In the genomic region with DNA sequence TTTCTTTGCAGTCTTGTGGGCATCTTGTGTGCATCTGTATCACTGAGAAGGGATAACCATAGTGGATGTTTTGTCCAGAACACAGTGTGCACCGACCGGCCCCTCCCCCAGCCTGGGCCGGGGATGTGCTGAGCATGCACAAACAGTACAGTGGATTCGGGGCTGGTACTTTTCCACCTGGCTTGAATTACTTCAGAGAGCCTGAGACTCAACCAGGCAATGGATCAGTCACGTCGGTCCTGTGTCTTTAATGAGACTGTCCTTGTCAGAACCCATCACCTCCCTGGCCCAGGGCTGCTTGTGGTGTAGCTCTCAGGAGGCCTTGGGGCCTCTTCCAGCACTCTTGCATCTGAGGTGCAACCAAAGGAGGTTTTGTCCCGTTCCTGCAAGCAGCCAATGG, we compare ENCODE assay signal across 18 mouse cellular contexts. TPM values are rescaled to one million over a fixed set of nuclear protein-coding genes. Genes with fewer than 3 reads are reported as not detected.
DNase-seq lines count a peak whose midpoint lies in the region; ATAC-seq and TF ChIP-seq lines count a peak whose summit lies in the region.
"Had no signal": no experiment of that assay in that cellular context is flagged by ENCODE, and none has a peak within 500 bp of the region (broad histone marks: within the 10 kb centered on the region; RNA-seq: fewer than 3 reads in every experiment).

No protein-coding gene starts in this region.

- H3K4me3 ChIP-seq in forebrain, embryonic 10.5 days = no peak overlapping the region
- H3K4me3 ChIP-seq in forebrain, postnatal 0 days (ENCODE audit: low read depth, low read length) = no peak overlapping the region
- no peak overlapping the region for H3K4me3 ChIP-seq in midbrain, embryonic 14.5 days (replicated peaks; ENCODE audit: low read depth, low read length)
- no peak overlapping the region for H3K4me3 ChIP-seq in midbrain, postnatal 0 days (ENCODE audit: low read depth, low read length)
- H3K4me3 ChIP-seq in embryonic facial prominence, embryonic 12.5 days = no peak overlapping the region
- H3K4me3 ChIP-seq: forebrain, embryonic 12.5 days had no signal

- DNase-seq in forebrain, embryonic 10.5 days (ENCODE audit: extremely low spot score, low spot score) = no peak
- DNase-seq in forebrain, postnatal 0 days = no peak
- peak; percentile 32 for DNase-seq in midbrain, embryonic 14.5 days
- no peak for DNase-seq in midbrain, postnatal 0 days (ENCODE audit: low spot score)
- peak; percentile 26 for DNase-seq in testis, postnatal 14 days (ENCODE audit: low spot score)
- DNase-seq: cerebellum, adult 9-10 months; embryo, embryonic 11 days; heart, postnatal 4 days; kidney, adult 18-20 months; lung, postnatal 36 days; right cerebral cortex, postnatal 4 days; thymus, postnatal 25 days had no signal

- H3K4me2 ChIP-seq in forebrain, postnatal 0 days (ENCODE audit: low read depth) = no peak overlapping the region
- no peak overlapping the region for H3K4me2 ChIP-seq in midbrain, embryonic 14.5 days (ENCODE audit: low read length)
- H3K4me2 ChIP-seq in midbrain, postnatal 0 days (ENCODE audit: low read depth, low read length, poor library complexity, severe bottlenecking) = no peak overlapping the region
- H3K4me2 ChIP-seq in embryonic facial prominence, embryonic 12.5 days (replicated peaks) = no peak overlapping the region
- H3K4me2 ChIP-seq: forebrain, embryonic 12.5 days had no signal

- peaks cover 25% of the 10 kb centered on the region for H3K36me3 ChIP-seq in forebrain, embryonic 10.5 days (replicated peaks)
- peaks cover 68% of the 10 kb centered on the region for H3K36me3 ChIP-seq in forebrain, postnatal 0 days (ENCODE audit: insufficient read depth)
- H3K36me3 ChIP-seq in midbrain, embryonic 14.5 days (ENCODE audit: control insufficient read depth, insufficient read depth, low read length) = peaks cover 64% of the 10 kb centered on the region
- peaks cover 33% of the 10 kb centered on the region for H3K36me3 ChIP-seq in midbrain, postnatal 0 days (ENCODE audit: insufficient read depth, low read length)
- H3K36me3 ChIP-seq in embryonic facial prominence, embryonic 12.5 days = no peaks in the 10 kb centered on the region

- H3K9ac ChIP-seq in forebrain, postnatal 0 days = no peak overlapping the region
- no peak overlapping the region for H3K9ac ChIP-seq in midbrain, embryonic 14.5 days (replicated peaks; ENCODE audit: low read length)
- no peak overlapping the region for H3K9ac ChIP-seq in midbrain, postnatal 0 days (replicated peaks; ENCODE audit: low read length, poor library complexity, severe bottlenecking)
- no peak overlapping the region for H3K9ac ChIP-seq in embryonic facial prominence, embryonic 12.5 days
- H3K9ac ChIP-seq: forebrain, embryonic 12.5 days had no signal

- H3K27me3 ChIP-seq in forebrain, embryonic 10.5 days (ENCODE audit: poor library complexity, severe bottlenecking) = no peaks in the 10 kb centered on the region
- no peaks in the 10 kb centered on the region for H3K27me3 ChIP-seq in forebrain, postnatal 0 days (ENCODE audit: insufficient read depth, low read length)
- H3K27me3 ChIP-seq in midbrain, embryonic 14.5 days (ENCODE audit: control insufficient read depth, insufficient read depth, low read length) = no peaks in the 10 kb centered on the region
- H3K27me3 ChIP-seq in midbrain, postnatal 0 days (ENCODE audit: insufficient read depth, low read length) = no peaks in the 10 kb centered on the region
- H3K27me3 ChIP-seq in embryonic facial prominence, embryonic 12.5 days = no peaks in the 10 kb centered on the region
- H3K27me3 ChIP-seq: forebrain, embryonic 12.5 days had no signal

- no peaks in the 10 kb centered on the region for H3K9me3 ChIP-seq in forebrain, embryonic 10.5 days
- no peaks in the 10 kb centered on the region for H3K9me3 ChIP-seq in forebrain, postnatal 0 days (ENCODE audit: low read length)
- no peaks in the 10 kb centered on the region for H3K9me3 ChIP-seq in midbrain, embryonic 14.5 days (ENCODE audit: control insufficient read depth, low read length)
- H3K9me3 ChIP-seq in midbrain, postnatal 0 days (ENCODE audit: low read length) = no peaks in the 10 kb centered on the region
- H3K9me3 ChIP-seq in embryonic facial prominence, embryonic 12.5 days = no peaks in the 10 kb centered on the region
- H3K9me3 ChIP-seq: forebrain, embryonic 12.5 days had no signal

- H3K4me1 ChIP-seq in forebrain, embryonic 10.5 days = peaks cover 28% of the 10 kb centered on the region
- no peaks in the 10 kb centered on the region for H3K4me1 ChIP-seq in forebrain, postnatal 0 days (ENCODE audit: insufficient read depth)
- H3K4me1 ChIP-seq in midbrain, embryonic 14.5 days (ENCODE audit: control insufficient read depth, insufficient read depth, low read length) = no peaks in the 10 kb centered on the region
- H3K4me1 ChIP-seq in midbrain, postnatal 0 days (ENCODE audit: insufficient read depth, low read length) = no peaks in the 10 kb centered on the region
- H3K4me1 ChIP-seq in embryonic facial prominence, embryonic 12.5 days = peaks cover 14% of the 10 kb centered on the region

- WGBS in forebrain, embryonic 10.5 days = 77% methylated on average over 7 of the region's 7 CpGs
- WGBS in forebrain, postnatal 0 days = 70% methylated on average over 7 of the region's 7 CpGs
- 76% methylated on average over 7 of the region's 7 CpGs for WGBS in midbrain, embryonic 14.5 days
- 68% methylated on average over 7 of the region's 7 CpGs for WGBS in midbrain, postnatal 0 days
- WGBS in embryonic facial prominence, embryonic 12.5 days = 42% methylated on average over 7 of the region's 7 CpGs

- no peak for ATAC-seq in forebrain, postnatal 0 days
- no peak for ATAC-seq in midbrain, embryonic 14.5 days (ENCODE audit: low FRiP score, low TSS enrichment)
- ATAC-seq in midbrain, postnatal 0 days (ENCODE audit: low FRiP score) = no peak
- ATAC-seq in embryonic facial prominence, embryonic 12.5 days (ENCODE audit: insufficient number of reproducible peaks, insufficient read depth, low FRiP score, low TSS enrichment) = no peak
- no peak for ATAC-seq in megakaryocyte progenitor cell, adult 5-6 weeks (replicated peaks; ENCODE audit: poor library complexity)
- no peak for ATAC-seq in erythroid progenitor cell, adult 5-6 weeks (replicated peaks; ENCODE audit: low FRiP score, poor library complexity, severe bottlenecking)

- TF ChIP-seq CTCF in forebrain, postnatal 0 days (IDR thresholded peaks at IDR 0.05; ENCODE audit: low read depth) = no peak
- TF ChIP-seq CTCF in midbrain, postnatal 0 days (IDR thresholded peaks at IDR 0.05) = no peak

- H3K27ac ChIP-seq in forebrain, embryonic 10.5 days = peak overlapping the region; percentile 62
- H3K27ac ChIP-seq in forebrain, postnatal 0 days (ENCODE audit: low read depth, low read length) = no peak overlapping the region
- no peak overlapping the region; the same call in 1 of the 2 replicates for H3K27ac ChIP-seq in midbrain, embryonic 14.5 days (replicated peaks; ENCODE audit: low read depth, low read length)
- H3K27ac ChIP-seq in midbrain, postnatal 0 days (ENCODE audit: low read depth, low read length) = no peak overlapping the region
- peak overlapping the region; percentile 30; the same call in 1 of the 2 replicates for H3K27ac ChIP-seq in embryonic facial prominence, embryonic 12.5 days

RNA-seq across cellular contexts. Expression of a gene that starts 46.4 kb away (rescaled TPM):
- polyA plus RNA-seq in forebrain, embryonic 10.5 days (2016; fragmentation: Nextera tagmentation; extraction: Ambion mirVana) = 3.3 and 3.7 TPM in 2 replicates
- total RNA-seq in forebrain, postnatal 0 days (2014; rRNA removed) = 88.5 and 95.4 TPM in 2 replicates
- 27.0 and 31.0 TPM in 2 replicates for polyA plus RNA-seq in forebrain, postnatal 0 days (2015; fragmentation: Nextera tagmentation; extraction: Ambion mirVana)
- 24.2 and 31.4 TPM in 2 replicates for polyA plus RNA-seq in midbrain, embryonic 14.5 days (2014; fragmentation: Nextera tagmentation; extraction: Ambion mirVana)
- total RNA-seq in midbrain, postnatal 0 days (2014; rRNA removed) = 104 and 133 TPM in 2 replicates
- polyA plus RNA-seq in midbrain, postnatal 0 days (2015; fragmentation: Nextera tagmentation; extraction: Ambion mirVana) = 23.7 and 24.7 TPM in 2 replicates
- polyA plus RNA-seq in embryonic facial prominence, embryonic 12.5 days (2016; fragmentation: Nextera tagmentation; extraction: Ambion mirVana) = 3.8 and 4.4 TPM in 2 replicates
- not detected in 2 replicates for total RNA-seq in megakaryocyte progenitor cell, adult 5-6 weeks (2015)
- not detected in 2 replicates for total RNA-seq in megakaryocyte progenitor cell, adult 5-6 weeks (2017)
- not detected in 2 replicates for total RNA-seq in erythroid progenitor cell, adult 5-6 weeks (2015; ENCODE audit: low replicate concordance)
- not detected in 2 replicates for total RNA-seq in erythroid progenitor cell, adult 5-6 weeks (2017; ENCODE audit: low replicate concordance)
- total RNA-seq: gastrocnemius, adult 8-10 months had no signal
- polyA plus RNA-seq: liver, embryonic 16.5 days had no signal

Comparison
In these comparisons a context has a peak if more than half of its experiments do, and no peak if none do; other contexts are left out.
1. DNase-seq: peak in midbrain, embryonic 14.5 days (single experiment) and testis, postnatal 14 days (single experiment); none in forebrain, embryonic 10.5 days (single experiment), forebrain, postnatal 0 days (single experiment) and midbrain, postnatal 0 days (single experiment).
2. H3K27ac ChIP-seq: peak in forebrain, embryonic 10.5 days (single experiment) and embryonic facial prominence, embryonic 12.5 days (single experiment); none in forebrain, postnatal 0 days (single experiment), midbrain, embryonic 14.5 days (single experiment) and midbrain, postnatal 0 days (single experiment).